Mouse (Mus musculus) olfactory bulb, adult 2 months (tissue): ENCODE data around the gene Rps6ka5. TPM values are rescaled to one million over a fixed set of nuclear protein-coding genes. Genes with fewer than 3 reads are reported as not detected.
A peak's percentile ranks its signal among the peaks of the same experiment; 100 is the strongest.

Experiments used
- H3K27ac ChIP-seq: fragments of 200-500 bp; 2 replicates; pipeline ENCODE4 v1.5.1; 2012; ENCODE audit warnings: low read depth, low read length; ENCODE audit not compliant: insufficient read depth
- H3K4me1 ChIP-seq: fragments of 200-500 bp; 2 replicates; pipeline ENCODE4 v1.6.1; 2012; ENCODE audit warnings: low read length; ENCODE audit not compliant: control insufficient read depth, insufficient read depth
- H3K4me3 ChIP-seq: fragments of 200-500 bp; 2 replicates; pipeline ENCODE4 v1.5.1; 2012; ENCODE audit warnings: mild to moderate bottlenecking, low read depth, low read length, moderate library complexity; ENCODE audit not compliant: insufficient read depth
- CTCF ChIP-seq: fragments of 200-500 bp; IDR thresholded peaks from 2 replicates; pipeline ENCODE4 v1.5.1; 2012; ENCODE audit warnings: low read depth, mild to moderate bottlenecking, low read length, moderate library complexity; ENCODE audit not compliant: insufficient read depth
- POLR2A ChIP-seq: fragments of 200-500 bp; IDR thresholded peaks from 2 replicates; pipeline ENCODE4 v1.6.1; 2012; ENCODE audit warnings: mild to moderate bottlenecking, low read depth, low read length, moderate library complexity; ENCODE audit not compliant: insufficient read depth
- WGBS: fragments of 180-500 bp; shearing (Covaris S2); methylation state at CpG from one replicate; pipeline ENCODE4 v1.1.7; 2018; 5-methylcytosine and 5-hydroxymethylcytosine counted together
- polyA plus RNA-seq: library from polyadenylated mRNA; stranded (reverse); fragments of >200 nt; gene quantifications from 2 replicates; pipeline ENCODE4 v1.2.4, GENCODE M21; 2012; ENCODE audit warnings: low replicate concordance; ENCODE audit not compliant: missing spikeins, insufficient read depth, insufficient read length

Gene Rps6ka5
- polyA plus RNA-seq, result not detected in 2 replicates

DNA sequence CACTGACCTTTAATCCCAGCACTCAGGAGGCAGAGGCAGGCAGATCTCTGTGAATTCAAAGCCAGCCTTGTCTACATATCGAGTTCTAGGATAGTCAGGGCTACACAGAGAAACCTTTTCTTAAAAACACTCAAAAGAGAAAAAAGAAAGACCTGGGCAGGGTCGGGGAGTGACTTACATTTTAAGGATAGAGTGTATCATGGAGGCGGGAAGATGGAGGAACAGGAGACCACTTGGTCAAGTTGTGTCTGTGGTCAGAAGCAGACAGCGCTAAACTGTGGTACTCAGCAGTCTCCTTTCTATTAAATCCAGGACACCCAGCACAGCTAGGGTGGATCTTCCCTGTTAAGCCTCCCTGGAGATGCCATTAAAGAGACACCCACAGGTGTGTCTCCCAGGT is at the start of gene Rps6ka5:
TSS of gene Rps6ka5 (minus strand) at position 333 of the 400 bp plus-strand sequence.
- Histone ChIP-seq H3K4me1 (no peaks in the 10 kb centered on the region), H3K27ac (no peak within 1 kb of the TSS), H3K4me3 (peak within 1 kb of the TSS; percentile 44; the same call in 1 of the 2 replicates)
- WGBS, result 96% methylated on average over 4 of the region's 4 CpGs
- no peak for TF ChIP-seq CTCF
- no peak for TF ChIP-seq POLR2A

- TF ChIP-seq CTCF (no peak), POLR2A (no peak)
- H3K27ac ChIP-seq, result no peak overlapping the region
- H3K4me1 ChIP-seq, result peaks cover 20% of the 10 kb centered on the region
- 82% methylated on average over 8 of the region's 8 CpGs for WGBS
- no peak overlapping the region for H3K4me3 ChIP-seq
Measured at GRCm38 (mm10) chr12:100775911-100776581, 49.3 kb upstream of the Rps6ka5 start.

- no peak for TF ChIP-seq CTCF
- Histone ChIP-seq H3K4me1 (peaks cover 20% of the 10 kb centered on the region), H3K27ac (no peak overlapping the region), H3K4me3 (no peak overlapping the region)
Measured at GRCm38 (mm10) chr12:100775291-100775690, 48.5 kb upstream of the Rps6ka5 start.

DNA sequence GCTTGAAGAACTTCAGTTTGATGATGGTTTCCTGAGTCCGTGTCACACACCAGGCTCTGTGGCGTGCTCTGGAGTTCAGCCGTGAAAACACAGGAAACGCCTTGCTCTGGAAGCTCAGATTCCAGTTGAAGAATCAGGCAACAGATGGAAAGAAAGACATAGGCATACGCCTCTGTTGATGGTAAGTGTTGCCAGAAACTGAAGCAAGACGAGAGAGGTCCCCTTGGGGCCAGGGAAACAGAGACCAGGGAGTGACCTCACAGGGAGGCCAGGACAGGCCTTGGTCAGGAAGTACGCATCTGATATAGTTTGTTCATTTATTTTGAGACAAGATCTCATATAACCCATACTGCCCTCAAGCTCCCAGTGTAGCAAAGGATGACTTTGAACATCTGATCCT is 48.0 kb upstream of the Rps6ka5 start:
- TF ChIP-seq CTCF (no peak), POLR2A (no peak)
- 92% methylated on average over 7 of the region's 7 CpGs for WGBS
- no peak overlapping the region for H3K4me3 ChIP-seq
- H3K27ac ChIP-seq, result no peak overlapping the region
- peaks cover 18% of the 10 kb centered on the region for H3K4me1 ChIP-seq

DNA sequence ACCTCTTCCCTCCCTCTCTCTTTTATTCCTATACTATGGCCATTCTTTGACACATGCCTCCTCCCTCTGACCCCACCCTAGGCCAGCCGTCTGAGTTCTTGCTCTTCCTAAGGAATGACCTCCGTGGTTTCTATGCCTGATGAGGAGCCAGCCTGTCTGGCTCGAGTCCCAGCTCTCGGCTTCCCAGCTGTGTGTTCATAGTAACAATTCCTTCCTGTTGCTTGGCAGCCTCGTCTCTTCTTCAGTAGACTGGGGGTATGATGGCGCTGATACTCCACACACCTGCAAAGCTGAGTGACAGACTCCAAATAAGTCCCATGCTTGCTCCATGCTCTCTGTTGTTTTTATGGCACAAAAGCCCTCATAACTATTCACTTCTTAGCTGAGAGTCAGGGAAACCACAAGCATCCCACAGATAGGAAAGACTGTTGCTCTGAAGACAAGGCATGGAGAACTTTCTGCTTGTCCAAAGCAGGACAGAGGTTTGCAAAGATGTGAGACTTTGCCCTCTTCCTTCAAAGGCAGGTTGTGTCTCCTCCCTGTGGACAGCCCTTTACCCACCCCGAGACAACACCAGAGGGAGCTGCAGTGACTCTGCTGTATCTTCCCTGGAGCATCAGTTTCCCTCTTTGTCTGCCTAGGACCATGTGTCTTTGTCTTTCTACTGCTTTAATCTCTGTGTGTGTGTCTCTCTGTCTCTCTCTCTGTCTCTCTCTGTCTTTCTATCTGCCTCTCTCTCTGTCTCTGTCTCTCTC is 45.6 kb upstream of the Rps6ka5 start:
- Histone ChIP-seq H3K4me1 (peaks cover 6% of the 10 kb centered on the region), H3K4me3 (no peak overlapping the region), H3K27ac (no peak overlapping the region)
- WGBS, result 19% methylated on average over 7 of the region's 7 CpGs
- no peak for TF ChIP-seq POLR2A
- no peak for TF ChIP-seq CTCF

GRCm38 (mm10) chr12:100770765-100771164 is 44.0 kb upstream of the Rps6ka5 start:
- TF ChIP-seq CTCF (no peak), POLR2A (no peak)
- H3K4me1 ChIP-seq, result peaks cover 9% of the 10 kb centered on the region
- WGBS, result 84% methylated on average over 3 of the region's 3 CpGs
- no peak overlapping the region for H3K27ac ChIP-seq
- no peak overlapping the region for H3K4me3 ChIP-seq

- 97% methylated on average over 6 of the region's 6 CpGs for WGBS
- Histone ChIP-seq H3K27ac (no peak overlapping the region), H3K4me1 (peaks cover 9% of the 10 kb centered on the region), H3K4me3 (no peak overlapping the region)
- TF ChIP-seq POLR2A, result no peak
- TF ChIP-seq CTCF, result no peak
Measured at GRCm38 (mm10) chr12:100769871-100770270, 43.1 kb upstream of the Rps6ka5 start.

GRCm38 (mm10) chr12:100764329-100765018 is 37.7 kb upstream of the Rps6ka5 start:
- Histone ChIP-seq H3K27ac (no peak overlapping the region), H3K4me3 (no peak overlapping the region), H3K4me1 (peaks cover 5% of the 10 kb centered on the region)
- WGBS, result 68% methylated on average over 13 of the region's 13 CpGs
- TF ChIP-seq POLR2A (no peak), CTCF (no peak)
